Mouse (Mus musculus) bone marrow, adult 2 months (tissue): ENCODE measurements around the gene Pde3b. TPM values are rescaled to one million over a fixed set of nuclear protein-coding genes. Genes with fewer than 3 reads are reported as not detected.

ENCODE experiments used
- H3K27ac ChIP-seq: fragments of 200-500 bp; 2 replicates; pipeline ENCODE4 v1.5.1; 2012; ENCODE audit warnings: low read depth, mild to moderate bottlenecking, control low read depth, inconsistent platforms, low read length; ENCODE audit not compliant: control insufficient read depth, poor library complexity, insufficient read depth
- H3K4me1 ChIP-seq: fragments of 200-500 bp; 2 replicates; pipeline ENCODE4 v1.6.1; 2011; ENCODE audit warnings: low read length; ENCODE audit not compliant: control insufficient read depth, insufficient read depth
- H3K4me3 ChIP-seq: fragments of 200-500 bp; replicated peaks from 2 replicates; pipeline ENCODE3; 2011; ENCODE audit warnings: mild to moderate bottlenecking, low read depth, low read length, control low read depth; ENCODE audit not compliant: control insufficient read depth
- CTCF ChIP-seq: fragments of 200-500 bp; IDR thresholded peaks from 2 replicates; pipeline ENCODE4 v1.5.1; 2011; ENCODE audit warnings: low read length, control low read depth; ENCODE audit not compliant: control insufficient read depth, insufficient read depth
- POLR2A ChIP-seq: fragments of 200-500 bp; IDR thresholded peaks from 2 replicates; pipeline ENCODE4 v1.6.1; 2011; ENCODE audit warnings: low read depth, mild to moderate bottlenecking, control low read depth, low read length, borderline replicate concordance; ENCODE audit not compliant: control insufficient read depth
- WGBS: fragments of 180-500 bp; shearing (Covaris S2); methylation state at CpG from one replicate; pipeline ENCODE4 v1.1.7; 2018; 5-methylcytosine and 5-hydroxymethylcytosine counted together
- polyA plus RNA-seq: library from polyadenylated mRNA; stranded (reverse); fragments of >200 nt; gene quantifications from 2 replicates; pipeline ENCODE4 v1.2.4, GENCODE M21; 2011; ENCODE audit warnings: low replicate concordance; ENCODE audit not compliant: missing spikeins, insufficient read depth, insufficient read length

Pde3b gene
- polyA plus RNA-seq, 1 experiment, result 2.4 TPM

DNA sequence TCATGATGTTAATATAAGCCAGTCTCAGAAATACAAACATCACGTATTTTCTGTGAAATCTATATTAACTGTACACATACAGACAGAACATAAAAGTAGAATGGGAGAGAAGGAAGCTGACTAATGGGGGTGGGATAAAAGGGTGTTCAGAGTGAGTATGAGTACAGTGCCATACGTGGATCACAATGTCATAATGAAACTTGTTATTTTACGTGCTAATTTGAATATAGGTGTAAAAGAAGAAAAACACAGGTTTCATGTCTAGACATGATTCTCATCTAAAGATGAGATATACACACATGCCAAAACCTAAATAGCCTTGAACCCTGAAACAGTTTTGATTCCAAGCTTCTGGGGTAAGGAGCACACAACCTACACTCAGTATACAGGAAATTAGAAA, 51.3 kb downstream of the Pde3b start:
- TF ChIP-seq CTCF (no peak), POLR2A (no peak)
- 84% methylated on average over 3 of the region's 3 CpGs for WGBS

DNA sequence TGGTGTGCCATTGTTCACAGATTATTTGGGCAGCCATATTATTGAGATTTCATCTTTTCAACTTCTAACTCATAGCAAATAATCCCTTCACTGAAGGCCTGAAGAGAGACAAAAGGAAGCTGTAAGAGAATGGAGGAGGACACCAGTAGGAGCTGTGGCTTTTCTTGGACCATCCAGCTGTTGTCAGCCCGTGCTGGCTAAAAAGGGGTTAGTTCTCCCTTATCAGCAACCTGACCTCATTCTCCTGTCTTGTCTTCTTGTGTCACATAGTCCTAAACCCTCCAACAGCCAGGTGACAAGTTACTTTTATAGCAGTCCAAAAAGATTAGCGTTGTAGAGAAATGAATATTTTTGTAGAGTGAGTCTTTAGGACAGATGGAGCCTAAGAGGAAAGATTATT, 57.4 kb downstream of the Pde3b start:
- 52% methylated on average over 2 of the region's 2 CpGs for WGBS

More for the DNA sequence above, 51.3 kb downstream of the Pde3b start:
- Histone ChIP-seq H3K4me3 (no peak overlapping the region), H3K4me1 (no peaks in the 10 kb centered on the region), H3K27ac (no peak overlapping the region)

DNA sequence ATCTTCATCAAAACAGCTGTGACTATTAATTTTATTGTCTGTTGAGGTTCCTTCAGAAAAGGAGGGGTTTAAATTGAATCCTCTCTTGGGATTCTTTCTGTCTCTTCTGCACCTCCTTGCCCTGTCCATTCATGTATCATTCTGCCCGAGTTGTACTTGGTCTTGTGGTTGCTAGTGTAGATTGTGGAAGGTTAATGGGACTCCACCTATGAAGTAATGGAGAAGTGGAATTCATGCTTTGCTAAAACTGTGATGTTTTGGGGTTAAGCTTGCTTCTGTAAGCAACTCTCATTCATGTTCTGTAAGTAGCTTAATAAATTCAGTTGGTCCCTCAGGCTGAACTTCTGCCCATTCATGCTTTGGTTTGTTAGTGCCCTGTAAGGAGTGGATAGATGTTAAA, 59.8 kb downstream of the Pde3b start:
- Histone ChIP-seq H3K4me1 (no peaks in the 10 kb centered on the region; the same call in 1 of the 2 replicates), H3K4me3 (no peak overlapping the region), H3K27ac (no peak overlapping the region)
- TF ChIP-seq POLR2A, result no peak
- TF ChIP-seq CTCF, result no peak
- WGBS, result 53% methylated on average over 1 of the region's 1 CpGs

More for the DNA sequence above, 57.4 kb downstream of the Pde3b start:
- no peak for TF ChIP-seq POLR2A
- Histone ChIP-seq H3K27ac (no peak overlapping the region), H3K4me1 (no peaks in the 10 kb centered on the region), H3K4me3 (no peak overlapping the region)

DNA sequence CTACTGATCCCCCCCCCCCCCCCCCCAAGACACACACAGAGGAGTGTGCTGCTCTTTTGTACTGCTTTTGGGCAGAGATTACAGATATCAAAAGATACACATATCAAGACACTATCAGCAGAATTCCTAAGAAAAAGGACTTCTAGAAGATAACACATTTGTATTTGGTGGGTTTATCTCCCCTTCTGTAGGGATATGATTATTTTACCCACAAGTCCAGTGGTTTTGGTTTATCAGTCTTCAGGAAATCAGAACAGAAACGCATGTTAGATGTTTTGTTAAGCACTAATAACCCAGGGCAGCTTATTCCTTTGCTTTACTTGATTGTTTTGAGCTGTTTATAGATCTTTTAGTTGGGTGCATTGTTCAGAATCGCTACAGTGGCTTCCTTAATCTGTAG, 62.8 kb downstream of the Pde3b start:
- H3K4me1 ChIP-seq, result peaks cover 1% of the 10 kb centered on the region; the same call in 1 of the 2 replicates
- WGBS, result 56% methylated on average over 2 of the region's 2 CpGs
- TF ChIP-seq CTCF (no peak), POLR2A (no peak)
- no peak overlapping the region for H3K27ac ChIP-seq
- no peak overlapping the region for H3K4me3 ChIP-seq

DNA sequence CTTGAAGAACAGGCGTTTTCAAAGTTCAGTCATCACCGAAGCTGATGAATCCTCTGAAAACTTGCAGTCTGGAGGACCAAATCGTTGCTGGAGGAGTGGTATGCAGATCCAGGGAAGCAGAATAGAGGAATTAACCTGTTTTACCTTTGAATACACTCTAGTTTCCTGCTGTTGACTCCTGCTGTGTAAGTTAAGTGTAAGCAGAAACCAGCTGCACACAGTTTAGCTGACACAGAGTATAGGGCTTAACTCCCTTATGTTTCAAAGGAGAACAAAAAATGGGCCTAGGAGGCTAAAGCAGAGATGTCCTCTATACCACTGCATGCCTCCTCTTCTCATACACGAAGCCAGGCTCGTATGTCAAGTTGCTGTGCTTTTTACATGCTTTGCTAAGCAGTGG, 63.8 kb downstream of the Pde3b start:
- no peak overlapping the region for H3K27ac ChIP-seq
- WGBS, result 71% methylated on average over 5 of the region's 5 CpGs

DNA sequence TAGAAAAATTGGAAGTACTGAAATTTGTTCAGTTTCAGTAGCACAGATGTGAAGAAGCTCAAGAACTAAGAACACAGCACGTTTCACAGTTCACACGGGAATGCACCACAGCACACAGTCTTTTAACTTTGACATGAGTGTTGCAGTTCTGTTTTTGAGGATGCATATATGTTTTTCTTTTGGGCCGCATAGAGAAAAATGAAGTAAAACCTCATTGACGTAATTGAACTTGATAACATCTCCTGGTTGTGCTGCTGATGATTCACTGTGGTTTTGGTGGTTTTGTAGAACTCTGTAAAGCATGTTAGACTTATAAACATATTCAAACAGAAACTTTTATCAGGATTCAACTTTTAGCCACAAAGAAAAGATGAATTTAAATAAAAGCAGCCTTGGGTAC, 64.7 kb downstream of the Pde3b start:
- Histone ChIP-seq H3K4me1 (peaks cover 1% of the 10 kb centered on the region; the same call in 1 of the 2 replicates), H3K27ac (no peak overlapping the region), H3K4me3 (no peak overlapping the region)
- WGBS, result 2% methylated on average over 4 of the region's 4 CpGs
- TF ChIP-seq POLR2A (no peak), CTCF (no peak)

More for the DNA sequence above, 63.8 kb downstream of the Pde3b start:
- Histone ChIP-seq H3K4me1 (peaks cover 1% of the 10 kb centered on the region; the same call in 1 of the 2 replicates), H3K4me3 (no peak overlapping the region)
- TF ChIP-seq CTCF (no peak), POLR2A (no peak)

DNA sequence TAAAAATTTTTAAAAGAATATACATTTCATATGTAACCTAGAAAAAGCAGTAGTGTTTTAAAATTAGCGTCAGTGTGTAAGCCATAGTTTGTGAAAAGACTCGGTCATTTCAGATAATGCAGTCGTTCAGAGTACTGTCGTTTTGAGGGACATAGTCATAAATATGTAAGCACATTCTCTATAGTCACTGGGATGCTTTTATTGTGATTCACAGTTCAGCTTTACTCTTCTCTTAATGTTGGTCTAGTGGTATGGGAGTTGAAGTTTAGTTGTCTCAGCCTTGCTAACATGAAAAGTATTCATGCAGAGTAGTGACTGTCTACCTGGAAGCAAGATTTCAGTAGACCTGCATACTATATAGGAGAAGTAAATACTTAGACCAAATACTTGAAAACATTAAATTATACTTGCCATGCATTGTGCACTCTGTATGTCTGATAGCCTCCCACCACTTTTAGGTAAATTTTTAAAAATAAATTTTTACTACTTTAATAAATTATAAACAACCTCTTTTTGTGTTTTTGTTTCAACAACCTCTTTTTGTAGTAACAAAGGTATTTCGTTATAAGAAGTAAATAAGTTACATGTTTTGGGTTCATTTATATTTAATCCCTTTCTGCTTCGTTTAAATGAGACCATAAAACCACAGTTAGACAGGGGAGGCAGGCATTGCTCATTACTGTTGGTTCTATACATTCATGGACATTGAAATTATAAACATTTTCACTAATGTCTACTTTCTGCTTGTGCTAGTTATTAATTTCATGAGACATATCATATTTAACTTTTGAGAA, 65.3 kb downstream of the Pde3b start:
- TF ChIP-seq CTCF, result no peak
- no peak for TF ChIP-seq POLR2A
- WGBS, result 20% methylated on average over 6 of the region's 6 CpGs
- H3K4me3 ChIP-seq, result no peak overlapping the region
- H3K4me1 ChIP-seq, result peaks cover 1% of the 10 kb centered on the region; the same call in 1 of the 2 replicates
- no peak overlapping the region for H3K27ac ChIP-seq

DNA sequence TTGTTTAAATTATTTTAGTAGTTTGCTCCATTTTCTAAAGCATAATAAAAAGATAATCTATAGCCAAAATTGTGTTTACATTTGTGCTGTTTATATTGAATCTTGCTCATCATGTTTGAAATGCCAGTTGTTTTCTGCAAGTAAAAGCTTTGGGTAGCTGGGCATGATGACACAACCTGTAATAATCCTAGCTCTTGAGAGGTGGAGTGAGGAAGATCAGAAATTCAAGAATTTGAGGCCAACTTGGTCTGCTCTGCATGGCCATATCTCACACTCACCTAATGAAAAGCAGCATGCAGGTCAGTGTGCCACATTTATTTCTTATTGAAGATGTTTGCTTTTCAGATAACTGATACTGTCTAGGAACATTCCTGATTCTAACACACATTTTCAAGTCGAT, 65.9 kb downstream of the Pde3b start:
- no peak overlapping the region for H3K27ac ChIP-seq
- TF ChIP-seq CTCF, result no peak
- no peak for TF ChIP-seq POLR2A
- no peak overlapping the region for H3K4me3 ChIP-seq
- H3K4me1 ChIP-seq, result peaks cover 1% of the 10 kb centered on the region; the same call in 1 of the 2 replicates
- 40% methylated on average over 1 of the region's 1 CpGs for WGBS
